Mouse (Mus musculus) liver, embryonic 13.5 days (tissue): ENCODE measurements around the gene Gm48552. TPM values are rescaled to one million over a fixed set of nuclear protein-coding genes. Genes with fewer than 3 reads are reported as not detected.

ENCODE experiments used
- ATAC-seq: fragments of 200-750 bp; cut with Nextera tagmentation; 2 replicates; pipeline ENCODE4 v1.8.0; 2017; ENCODE audit warnings: low read depth, mild to moderate bottlenecking, moderate number of reproducible peaks, moderate library complexity
- DNase-seq: peaks from one replicate; pipeline ENCODE4 v3.0.0; 2022
- H3K27ac ChIP-seq: fragments of 300-500 bp; sonication (generic); 2 replicates; pipeline ENCODE4 v1.5.1; 2015; ENCODE audit warnings: moderate library complexity, mild to moderate bottlenecking, inconsistent platforms
- H3K27me3 ChIP-seq: fragments of 300-500 bp; sonication (generic); 2 replicates; pipeline ENCODE4 v1.6.1; 2015; ENCODE audit warnings: mild to moderate bottlenecking, inconsistent platforms
- H3K36me3 ChIP-seq: fragments of 300-500 bp; sonication (generic); 2 replicates; pipeline ENCODE4 v1.6.1; 2015; ENCODE audit warnings: mild to moderate bottlenecking, inconsistent platforms
- H3K4me1 ChIP-seq: fragments of 300-500 bp; sonication (generic); replicated peaks from 2 replicates; pipeline ENCODE4 v1.6.1; 2015; ENCODE audit warnings: inconsistent platforms
- H3K4me2 ChIP-seq: fragments of 300-500 bp; sonication (generic); 2 replicates; pipeline ENCODE4 v1.6.1; 2015; ENCODE audit warnings: inconsistent platforms, mild to moderate bottlenecking, moderate library complexity
- H3K4me3 ChIP-seq: fragments of 300-500 bp; sonication (generic); replicated peaks from 2 replicates; pipeline ENCODE4 v1.5.1; 2015; ENCODE audit warnings: mild to moderate bottlenecking, inconsistent platforms
- H3K9ac ChIP-seq: fragments of 300-500 bp; sonication (generic); 2 replicates; pipeline ENCODE4 v1.6.1; 2015; ENCODE audit warnings: mild to moderate bottlenecking, inconsistent platforms
- H3K9me3 ChIP-seq: fragments of 300-500 bp; sonication (generic); replicated peaks from 2 replicates; pipeline ENCODE4 v1.6.1; 2016; ENCODE audit warnings: inconsistent platforms
- WGBS: fragments of 180-500 bp; shearing (Covaris S2); methylation state at CpG from one replicate; pipeline ENCODE4 v1.1.7; 2015; ENCODE audit not compliant: insufficient replicate concordance; 5-methylcytosine and 5-hydroxymethylcytosine counted together
- polyA plus RNA-seq: library from polyadenylated mRNA; unstranded; fragments of >200 nt; fragmentation: Nextera tagmentation; extraction: Ambion mirVana; gene quantifications from 2 replicates; pipeline ENCODE4 v1.2.1, GENCODE M21; 2015

Gm48552 gene
- polyA plus RNA-seq, 1 experiment from 2014 or later, result 0.93 TPM

DNA sequence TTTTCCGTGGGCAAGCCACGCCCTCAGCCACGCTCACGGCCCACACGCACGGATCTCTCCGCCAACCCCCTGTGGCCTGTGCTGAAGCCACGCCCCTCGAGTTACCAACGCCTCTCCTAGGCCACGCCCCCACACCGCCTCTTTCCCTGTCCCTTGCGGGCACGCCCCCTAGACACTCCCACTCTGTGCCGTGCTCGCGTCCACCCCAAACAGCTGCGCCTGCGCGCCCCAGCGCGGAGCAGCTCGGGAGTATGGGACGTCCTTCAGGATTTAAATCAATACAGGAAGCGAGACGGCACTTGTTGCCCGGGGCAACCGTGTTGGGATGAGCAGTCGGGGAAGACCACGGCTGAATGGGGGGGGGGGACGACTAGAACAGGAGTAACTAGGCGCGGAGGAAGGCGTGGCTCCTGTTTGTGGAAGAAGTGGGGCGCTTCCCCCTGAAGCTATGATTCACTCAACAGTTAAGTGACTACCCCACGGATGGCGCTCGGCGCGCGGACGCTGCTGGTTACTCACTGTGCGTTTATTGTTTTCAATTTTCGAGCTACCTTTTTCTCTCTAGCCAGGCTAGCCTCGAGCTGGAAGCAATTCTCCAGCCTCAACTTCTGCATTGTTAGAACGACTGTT is 10.1 kb upstream of the Gm48552 start:
- Histone ChIP-seq H3K4me2 (peak overlapping the region; percentile 82), H3K4me1 (peaks cover 85% of the 10 kb centered on the region), H3K9ac (peak overlapping the region; percentile 87), H3K36me3 (peaks cover 27% of the 10 kb centered on the region), H3K9me3 (no peaks in the 10 kb centered on the region), H3K4me3 (peak overlapping the region; percentile 89), H3K27ac (peak overlapping the region; percentile 99), H3K27me3 (no peaks in the 10 kb centered on the region)
- peak; percentile 85 for ATAC-seq
- WGBS, result under 1% methylated on average over 46 of the region's 46 CpGs
- peak; percentile 100 for DNase-seq

DNA sequence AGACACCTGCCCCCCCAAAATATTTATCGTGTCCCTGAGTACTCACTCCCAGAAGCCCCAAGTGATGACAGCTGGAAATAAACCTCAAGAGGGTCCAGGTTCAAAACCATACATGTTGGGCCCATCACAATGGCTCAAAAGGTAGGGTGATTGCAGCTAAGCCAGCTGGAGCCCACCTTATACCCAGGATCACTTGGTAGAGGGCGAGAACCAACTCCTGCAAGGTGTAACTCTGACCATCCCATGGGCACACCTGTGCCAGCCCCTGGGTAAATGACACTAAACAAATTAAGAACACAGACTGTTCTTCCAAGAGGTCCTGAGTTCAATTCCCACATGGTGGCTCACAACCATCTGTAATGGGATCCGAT is 9.6 kb upstream of the Gm48552 start:
- Histone ChIP-seq H3K4me2 (peak overlapping the region; percentile 82), H3K4me1 (peaks cover 82% of the 10 kb centered on the region)

DNA sequence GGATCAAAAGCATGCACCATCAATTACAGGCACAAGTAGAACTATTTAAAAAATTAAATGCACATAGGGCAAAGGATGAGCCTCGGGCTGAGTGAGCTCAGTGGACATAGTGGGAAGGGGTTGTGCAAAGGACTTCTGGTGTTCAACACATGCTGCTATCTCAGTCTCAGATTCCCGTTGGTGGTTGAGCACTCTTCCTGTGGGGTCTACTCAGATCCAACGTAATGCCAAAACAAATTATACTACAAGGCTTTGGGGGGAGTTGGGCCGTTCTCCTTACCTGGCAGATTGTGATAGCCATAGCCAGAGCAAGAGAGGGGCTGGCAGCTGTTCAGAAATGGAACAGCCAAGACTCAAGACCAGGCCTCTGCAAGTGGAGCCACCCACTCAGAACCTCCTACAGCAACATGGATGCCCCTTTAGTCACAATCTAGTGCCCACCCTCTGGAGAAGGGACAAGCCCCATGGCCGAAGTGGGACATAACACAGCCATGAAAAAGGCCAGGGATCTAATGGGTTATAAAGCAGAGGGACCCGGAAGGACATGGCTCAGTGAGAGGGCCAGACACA is 8.9 kb upstream of the Gm48552 start:
- ATAC-seq (no peak), DNase-seq (no peak)
- Histone ChIP-seq H3K9ac (peak overlapping the region; percentile 87), H3K4me1 (peaks cover 80% of the 10 kb centered on the region), H3K36me3 (peaks cover 15% of the 10 kb centered on the region), H3K9me3 (no peaks in the 10 kb centered on the region), H3K27ac (peak overlapping the region; percentile 99), H3K4me2 (peak overlapping the region; percentile 82), H3K27me3 (no peaks in the 10 kb centered on the region), H3K4me3 (peak overlapping the region; percentile 69)
- 53% methylated on average over 6 of the region's 6 CpGs for WGBS

More for the DNA sequence above, 9.6 kb upstream of the Gm48552 start:
- no peaks in the 10 kb centered on the region for H3K9me3 ChIP-seq
- WGBS, result 56% methylated on average over 3 of the region's 3 CpGs
- ATAC-seq (no peak), DNase-seq (no peak)
- H3K36me3 ChIP-seq, result peaks cover 22% of the 10 kb centered on the region
- no peaks in the 10 kb centered on the region for H3K27me3 ChIP-seq
- peak overlapping the region; percentile 99 for H3K27ac ChIP-seq
- peak overlapping the region; percentile 87 for H3K9ac ChIP-seq
- peak overlapping the region; percentile 69 for H3K4me3 ChIP-seq

- WGBS, result 12% methylated on average over 5 of the region's 5 CpGs
- H3K4me2 ChIP-seq, result peak overlapping the region; percentile 52
- DNase-seq, result peak; percentile 86
- peaks cover 74% of the 10 kb centered on the region for H3K4me1 ChIP-seq
- H3K27me3 ChIP-seq, result no peaks in the 10 kb centered on the region
- peak overlapping the region; percentile 69 for H3K9ac ChIP-seq
- no peak overlapping the region for H3K4me3 ChIP-seq
- H3K9me3 ChIP-seq, result no peaks in the 10 kb centered on the region
- H3K27ac ChIP-seq, result peak overlapping the region; percentile 99
- ATAC-seq, result peak; percentile 76
- H3K36me3 ChIP-seq, result peaks cover 15% of the 10 kb centered on the region
Measured at GRCm38 (mm10) chr10:81382039-81382438, 6.8 kb upstream of the Gm48552 start.

DNA sequence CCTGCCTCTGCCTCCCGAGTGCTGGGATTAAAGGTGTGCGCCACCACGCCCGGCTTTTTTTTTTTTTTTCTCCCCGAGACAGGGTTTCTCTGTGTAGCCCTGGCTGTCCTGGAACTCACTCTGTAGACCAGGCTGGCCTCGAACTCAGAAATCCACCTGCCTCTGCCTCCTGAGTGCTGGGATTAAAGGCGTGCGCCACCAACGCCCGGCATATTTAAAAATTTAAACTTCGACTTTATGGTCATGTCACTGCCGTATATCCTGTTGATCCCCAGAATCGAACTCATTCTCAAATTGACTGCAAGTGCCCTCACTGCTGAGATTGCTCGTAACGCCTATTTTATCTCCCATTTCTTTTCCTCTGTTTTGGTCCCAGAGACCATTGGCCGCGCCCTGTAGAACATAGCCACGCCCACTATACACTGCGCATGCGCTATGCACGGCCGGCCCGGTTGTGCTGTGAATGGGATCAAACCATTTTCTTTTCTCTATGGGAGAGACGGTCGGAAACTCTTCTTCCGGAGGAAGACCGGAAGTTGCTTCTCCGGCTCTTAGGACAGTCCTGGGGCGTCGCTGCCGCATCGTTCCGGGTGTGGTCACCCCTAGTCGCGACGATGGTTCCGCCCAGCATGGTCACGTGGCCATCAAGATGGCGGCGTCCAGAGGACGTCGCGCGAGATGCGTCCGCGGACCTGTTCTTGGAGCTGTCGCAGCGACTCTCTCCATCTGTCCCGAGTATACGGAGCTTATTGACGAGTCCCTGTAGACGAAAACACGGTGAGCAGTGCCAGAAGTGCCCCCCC is 4.8 kb upstream of the Gm48552 start, which contains the start of the genes Dohh and Gm48551:
TSS of gene Dohh (plus strand) at position 627 of the 803 bp plus-strand sequence.
TSS of gene Gm48551 (plus strand) at position 665 of the 803 bp plus-strand sequence.
- peaks cover 79% of the 10 kb centered on the region for H3K4me1 ChIP-seq
- DNase-seq (peak; percentile 99), ATAC-seq (peak; percentile 81)
- no peaks in the 10 kb centered on the region for H3K27me3 ChIP-seq
- H3K9ac ChIP-seq, result peak within 1 kb of the TSS; percentile 89
- H3K27ac ChIP-seq, result peak within 1 kb of the TSS; percentile 99
- H3K9me3 ChIP-seq, result no peaks in the 10 kb centered on the region
- H3K4me3 ChIP-seq, result peak within 1 kb of the TSS; percentile 96
- 6% methylated on average over 54 of the region's 54 CpGs for WGBS
- H3K36me3 ChIP-seq, result peaks cover 34% of the 10 kb centered on the region
- peak within 1 kb of the TSS; percentile 92 for H3K4me2 ChIP-seq

GRCm38 (mm10) chr10:81384605-81384982 is 4.2 kb upstream of the Gm48552 start:
- DNase-seq (no peak), ATAC-seq (no peak)
- Histone ChIP-seq H3K4me1 (peaks cover 79% of the 10 kb centered on the region), H3K9ac (peak overlapping the region; percentile 89), H3K9me3 (no peaks in the 10 kb centered on the region), H3K36me3 (peaks cover 38% of the 10 kb centered on the region), H3K27me3 (no peaks in the 10 kb centered on the region), H3K4me3 (peak overlapping the region; percentile 96), H3K27ac (peak overlapping the region; percentile 89), H3K4me2 (peak overlapping the region; percentile 92)
- under 1% methylated on average over 19 of the region's 19 CpGs for WGBS

DNA sequence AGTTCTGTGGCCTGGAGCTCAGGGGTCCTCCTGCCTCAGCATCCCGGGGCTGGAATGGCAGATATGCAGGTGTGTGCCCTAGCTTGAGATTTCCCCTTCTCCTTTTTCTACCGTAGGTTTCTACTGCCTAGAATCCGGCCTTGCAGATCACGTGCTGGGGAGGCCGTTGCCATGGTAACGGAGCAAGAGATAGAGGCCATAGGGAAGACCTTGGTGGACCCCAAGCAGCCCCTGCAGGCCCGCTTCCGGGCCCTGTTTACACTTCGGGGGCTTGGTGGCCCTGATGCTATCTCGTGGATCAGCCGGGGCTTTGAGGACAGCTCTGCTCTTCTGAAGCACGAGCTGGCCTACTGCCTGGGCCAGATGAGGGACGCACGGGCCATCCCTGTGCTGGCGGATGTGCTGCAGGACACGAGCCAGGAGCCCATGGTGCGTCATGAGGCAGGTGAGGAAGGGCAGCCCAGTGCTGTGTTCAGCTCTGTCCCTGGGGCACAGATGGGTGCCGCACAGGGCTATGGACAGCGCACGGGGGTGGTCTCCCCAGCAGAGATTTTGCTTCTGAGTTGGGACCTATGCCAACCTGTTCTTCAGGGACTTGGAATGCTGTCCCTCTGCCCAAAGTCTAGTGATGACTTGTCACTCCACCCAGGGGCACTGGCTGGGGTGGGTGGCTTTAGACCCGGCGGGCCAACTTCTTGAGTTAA is 3.0 kb upstream of the Gm48552 start:
- no peak for ATAC-seq
- Histone ChIP-seq H3K27ac (no peak overlapping the region), H3K4me3 (peak overlapping the region; percentile 96), H3K9ac (peak overlapping the region; percentile 89), H3K4me2 (peak overlapping the region; percentile 92), H3K9me3 (no peaks in the 10 kb centered on the region), H3K4me1 (peaks cover 69% of the 10 kb centered on the region), H3K27me3 (no peaks in the 10 kb centered on the region), H3K36me3 (peaks cover 38% of the 10 kb centered on the region)
- WGBS, result 66% methylated on average over 22 of the region's 22 CpGs
- DNase-seq, result no peak

DNA sequence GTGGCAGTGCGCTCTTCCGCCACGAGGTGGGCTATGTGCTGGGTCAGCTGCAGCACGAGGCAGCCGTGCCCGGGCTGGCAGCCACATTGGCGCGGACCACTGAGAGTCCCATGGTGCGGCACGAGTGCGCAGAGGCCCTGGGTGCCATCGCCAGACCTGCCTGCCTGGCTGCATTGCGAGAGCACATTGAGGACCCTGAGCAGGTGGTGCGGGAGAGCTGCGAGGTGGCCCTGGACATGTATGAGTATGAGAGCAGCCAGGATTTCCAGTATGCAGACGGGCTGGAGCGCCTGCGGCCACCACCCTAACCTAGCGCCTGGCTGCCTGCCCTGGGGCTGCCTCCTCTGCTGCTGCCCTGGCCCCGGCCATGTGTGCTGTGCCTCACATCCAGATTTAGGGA is 1.1 kb upstream of the Gm48552 start:
- Histone ChIP-seq H3K4me1 (peaks cover 58% of the 10 kb centered on the region), H3K27ac (peak overlapping the region; percentile 50; the same call in 1 of the 2 replicates), H3K9me3 (no peaks in the 10 kb centered on the region), H3K27me3 (no peaks in the 10 kb centered on the region), H3K9ac (no peak overlapping the region), H3K4me3 (no peak overlapping the region), H3K4me2 (no peak overlapping the region), H3K36me3 (peaks cover 38% of the 10 kb centered on the region)
- DNase-seq (no peak), ATAC-seq (no peak)
- WGBS, result 88% methylated on average over 20 of the region's 20 CpGs

GRCm38 (mm10) chr10:81389373-81389772 is 568 bp downstream of the Gm48552 start:
- DNase-seq (no peak), ATAC-seq (no peak)
- H3K4me2 ChIP-seq, result no peak overlapping the region
- H3K27me3 ChIP-seq, result no peaks in the 10 kb centered on the region
- peaks cover 38% of the 10 kb centered on the region for H3K36me3 ChIP-seq
- peak overlapping the region; percentile 41; the same call in 1 of the 2 replicates for H3K9ac ChIP-seq
- H3K4me3 ChIP-seq, result no peak overlapping the region
- H3K4me1 ChIP-seq, result peaks cover 61% of the 10 kb centered on the region
- peak overlapping the region; percentile 50 for H3K27ac ChIP-seq
- 75% methylated on average over 3 of the region's 3 CpGs for WGBS
- H3K9me3 ChIP-seq, result no peaks in the 10 kb centered on the region

DNA sequence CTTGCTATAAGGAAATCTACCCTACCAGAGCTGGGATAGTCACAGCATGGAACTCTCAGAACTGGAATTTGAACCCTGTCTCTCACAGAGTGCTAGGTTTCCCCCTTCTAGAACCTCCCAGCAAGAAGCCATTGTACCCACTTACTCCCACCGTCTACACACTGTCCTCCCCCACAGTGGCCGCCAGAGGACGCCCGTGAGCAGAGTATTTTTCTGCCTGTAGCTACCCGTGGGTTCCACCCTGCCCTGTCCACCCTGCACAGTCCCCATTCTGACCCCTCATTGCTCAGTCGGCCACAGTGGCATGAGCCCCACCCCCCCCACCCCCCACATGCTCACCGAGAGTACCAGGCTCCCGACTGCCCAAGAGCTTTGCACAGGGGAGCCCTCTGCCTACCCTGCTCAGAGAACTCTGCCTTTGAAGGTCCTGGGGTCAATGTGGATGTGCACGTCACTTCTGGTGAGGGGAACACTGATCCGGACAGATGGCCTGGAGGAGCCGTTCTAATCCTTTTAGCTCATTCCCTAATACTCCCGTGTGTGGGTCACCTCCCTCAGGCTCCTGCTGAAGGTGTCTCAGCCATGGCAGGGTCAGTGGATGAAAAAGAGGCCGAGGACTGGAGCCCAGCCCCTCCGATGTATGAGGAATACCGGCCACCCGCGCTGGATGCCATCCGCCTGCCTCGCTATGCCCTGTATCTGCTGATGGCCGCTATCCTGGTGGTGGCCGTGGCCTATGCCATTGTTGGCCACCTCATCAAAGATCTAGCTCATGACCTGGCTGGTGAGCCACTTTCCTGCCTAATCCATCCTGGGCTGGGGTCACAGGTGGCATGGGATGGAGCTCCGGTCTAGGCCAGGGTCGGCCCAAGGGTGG is 1.2 kb downstream of the Gm48552 start:
- Histone ChIP-seq H3K9ac (peak overlapping the region; percentile 41; the same call in 1 of the 2 replicates), H3K4me1 (peaks cover 56% of the 10 kb centered on the region), H3K27me3 (no peaks in the 10 kb centered on the region), H3K4me3 (no peak overlapping the region), H3K36me3 (peaks cover 38% of the 10 kb centered on the region), H3K4me2 (no peak overlapping the region), H3K27ac (peak overlapping the region; percentile 50), H3K9me3 (no peaks in the 10 kb centered on the region)
- peak; percentile 61 for DNase-seq
- 56% methylated on average over 23 of the region's 23 CpGs for WGBS
- ATAC-seq, result peak; percentile 39
